Mouse (Mus musculus): ENCODE results near the gene Rrm2.

DNA sequence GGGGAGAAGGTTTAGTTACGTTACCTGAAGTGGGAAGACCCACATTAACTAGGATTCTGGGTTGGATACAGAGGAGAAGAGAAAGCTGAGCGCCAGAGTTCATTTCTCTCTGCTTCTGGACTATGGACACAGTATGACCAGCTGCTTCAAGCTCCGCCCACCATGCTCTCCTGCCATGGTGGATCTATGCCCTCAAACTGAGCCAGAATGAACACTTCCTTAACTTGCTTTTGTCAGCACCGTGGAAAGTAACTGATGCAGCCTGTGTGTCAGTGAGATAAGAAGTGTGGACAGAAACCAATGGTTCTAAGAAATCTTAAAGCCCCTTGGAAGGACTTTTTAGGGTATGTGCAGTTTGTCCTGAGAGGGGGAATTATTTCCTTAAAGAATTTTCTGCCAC, 49.0 kb upstream of the Rrm2 start:
- TF ChIP-seq CTCF (IDR thresholded peaks at IDR 0.05; ENCODE audit: insufficient read depth, low read depth, low read length) (no peak), POLR2A (IDR thresholded peaks at IDR 0.05; ENCODE audit: insufficient read depth, low read depth, low read length) (no peak)
